Mouse (Mus musculus): Measurements from ENCODE around the gene Gpc3.
"Not testable (repeated sequence)": the region's sequence is repeated elsewhere in the genome, so short reads cannot be mapped to it uniquely, and the experiment has no call there.

The Gpc3 gene

GRCm38 (mm10) chrX:52372436-52372835 lies 241.3 kb downstream of the Gpc3 start:
- no peak for DNase-seq

DNA sequence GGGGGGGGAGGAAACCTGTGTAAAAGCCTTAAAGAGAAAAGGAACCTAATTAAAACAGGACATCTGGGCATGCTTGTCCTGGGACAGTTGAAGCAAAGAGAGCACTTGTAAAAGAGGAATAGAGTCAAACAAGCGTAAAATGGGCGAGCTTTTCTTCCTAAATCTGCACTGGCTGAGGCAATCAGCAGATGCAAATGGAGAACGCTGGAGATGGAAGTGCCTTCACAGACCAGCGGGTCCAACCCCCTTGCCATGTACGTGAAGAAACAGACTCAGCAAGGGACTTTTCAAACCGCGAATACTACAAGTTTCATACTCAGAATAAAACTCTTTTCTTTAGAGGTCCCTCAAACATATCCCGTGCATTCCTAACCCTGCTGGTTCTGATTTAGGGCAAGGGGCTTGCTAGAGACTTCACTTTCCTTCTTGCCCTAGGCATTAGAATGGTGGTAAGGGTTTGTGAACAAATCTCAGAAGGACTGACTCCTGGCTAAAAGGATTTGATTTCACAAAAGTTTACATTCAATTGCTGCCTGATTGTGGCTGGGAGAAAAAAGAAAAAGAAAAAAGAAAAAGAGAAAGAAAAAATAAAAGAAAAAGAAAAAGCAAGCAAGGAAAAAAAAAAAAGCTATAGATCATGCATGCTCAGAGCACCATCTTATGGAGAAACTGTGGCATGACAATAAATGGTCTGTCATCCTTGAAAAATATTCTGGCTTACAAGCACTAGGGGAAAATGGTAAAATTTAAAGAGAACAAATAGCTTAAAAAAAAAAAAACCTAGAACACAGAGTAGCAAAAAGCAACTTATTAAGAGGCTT lies 243.6 kb downstream of the Gpc3 start:
- DNase-seq: no peak

GRCm38 (mm10) chrX:52369304-52369937 lies 244.3 kb downstream of the Gpc3 start:
- DNase-seq: no peak

- DNase-seq: no peak
Observed at GRCm38 (mm10) chrX:52366826-52367225, 246.9 kb downstream of the Gpc3 start.

DNA sequence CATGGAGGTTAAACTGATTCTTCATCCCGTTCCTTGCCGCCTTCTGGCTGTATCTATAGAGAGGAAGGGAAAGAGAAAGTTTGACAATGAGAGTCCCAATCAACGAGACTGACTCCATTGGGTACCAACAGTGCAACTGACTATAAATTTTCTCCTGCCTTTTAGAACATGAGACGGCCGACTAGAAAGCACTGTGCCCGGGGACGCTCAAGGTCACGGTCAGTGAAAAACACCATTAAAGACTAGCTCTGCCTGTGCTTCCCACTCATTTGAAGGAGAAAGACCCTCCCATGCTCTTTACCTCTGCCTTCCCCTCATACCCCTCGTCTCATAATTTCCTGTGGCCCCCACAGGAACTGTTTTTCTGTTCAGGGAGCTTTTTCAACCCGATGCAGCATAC lies 248.0 kb downstream of the Gpc3 start:
- no peak for DNase-seq

- DNase-seq: no peak
Observed at GRCm38 (mm10) chrX:52362241-52363011, 251.3 kb downstream of the Gpc3 start.

DNA sequence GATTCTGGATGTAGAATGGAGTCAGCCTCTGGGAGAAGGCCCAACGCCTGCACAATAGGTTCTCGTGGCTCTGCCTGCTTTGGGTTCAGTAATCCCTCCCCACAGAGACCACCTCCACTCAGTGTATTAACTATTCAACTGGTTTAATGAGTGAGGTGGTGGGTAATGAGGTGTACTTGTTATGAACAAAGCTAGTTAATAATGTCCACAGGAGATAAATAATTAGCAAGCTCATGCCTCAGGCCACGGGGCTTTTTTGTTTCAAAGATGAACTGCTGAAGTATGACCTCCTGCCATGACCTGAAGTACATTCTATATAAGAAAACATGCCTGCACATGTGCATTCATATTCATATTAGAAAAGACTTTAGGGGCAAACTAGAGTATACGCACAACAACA lies 260.8 kb downstream of the Gpc3 start:
- DNase-seq: no peak

- not testable (repeated sequence) for DNase-seq
Observed at GRCm38 (mm10) chrX:52350631-52351030, 263.1 kb downstream of the Gpc3 start.

GRCm38 (mm10) chrX:52348773-52349172 lies 265.0 kb downstream of the Gpc3 start:
- no peak for DNase-seq

- no peak for DNase-seq
Observed at GRCm38 (mm10) chrX:52344018-52344417, 269.7 kb downstream of the Gpc3 start.

DNA sequence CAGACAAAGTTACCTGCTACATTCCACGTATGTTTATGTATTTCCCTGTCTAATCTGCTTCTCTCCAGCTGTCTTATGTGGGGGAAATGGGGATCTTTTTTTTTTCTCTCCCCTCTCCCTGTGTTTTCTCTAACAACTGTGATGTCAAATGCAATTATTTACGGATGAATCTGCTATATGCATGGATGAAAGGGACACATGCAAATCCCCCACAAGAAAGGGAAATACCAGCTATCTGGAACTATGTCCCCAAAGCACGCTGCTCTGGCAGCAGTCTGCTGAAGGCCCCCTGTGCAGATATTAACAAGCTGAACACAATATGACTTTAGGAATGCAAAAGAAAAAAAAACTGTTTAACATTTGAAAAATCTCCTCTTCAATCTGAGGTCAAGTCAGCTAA lies 273.5 kb downstream of the Gpc3 start:
- DNase-seq: no peak

DNA sequence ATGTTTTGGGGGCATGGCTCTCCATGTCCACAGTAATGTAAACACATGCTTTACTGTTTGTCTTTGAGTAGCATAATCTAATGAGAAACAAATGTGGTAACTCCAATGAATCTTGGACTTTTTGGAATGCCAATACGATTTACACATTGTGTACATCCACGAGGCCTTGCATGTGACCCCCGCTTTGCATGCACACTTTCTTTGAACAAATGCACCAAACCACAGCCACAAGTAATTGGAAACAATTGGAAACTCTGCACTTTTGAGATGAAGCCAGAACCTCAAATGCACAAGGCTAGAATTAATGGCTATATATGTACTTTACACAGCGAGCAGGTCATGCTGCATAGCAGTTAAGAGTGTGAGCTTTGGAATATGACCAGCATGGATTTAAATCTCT lies 292.0 kb downstream of the Gpc3 start:
- DNase-seq: no peak

GRCm38 (mm10) chrX:52320653-52321052 lies 293.1 kb downstream of the Gpc3 start:
- DNase-seq: no peak

DNA sequence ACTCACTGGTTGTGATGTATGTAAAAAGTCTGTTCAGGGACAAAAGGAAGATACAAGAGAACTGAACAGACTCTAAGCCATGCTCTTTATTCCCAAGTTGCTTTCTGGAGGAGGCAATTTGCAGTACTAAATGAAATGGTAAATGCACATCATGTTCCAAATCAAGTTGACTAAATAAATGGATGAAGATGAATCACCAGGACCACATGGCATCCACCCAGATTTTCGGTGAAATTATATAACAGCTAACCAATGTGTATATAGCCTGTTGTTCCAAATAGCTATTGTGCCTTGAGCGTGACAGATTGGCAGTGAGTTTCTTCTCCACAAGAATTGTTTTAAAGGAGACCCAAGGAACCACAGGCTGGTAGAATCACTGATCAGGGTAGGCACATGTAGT lies 302.8 kb downstream of the Gpc3 start:
- no peak for DNase-seq

- no peak for DNase-seq
Observed at GRCm38 (mm10) chrX:52305226-52305625, 308.5 kb downstream of the Gpc3 start.

- no peak for DNase-seq
Observed at GRCm38 (mm10) chrX:52288792-52289191, 325.0 kb downstream of the Gpc3 start.

DNA sequence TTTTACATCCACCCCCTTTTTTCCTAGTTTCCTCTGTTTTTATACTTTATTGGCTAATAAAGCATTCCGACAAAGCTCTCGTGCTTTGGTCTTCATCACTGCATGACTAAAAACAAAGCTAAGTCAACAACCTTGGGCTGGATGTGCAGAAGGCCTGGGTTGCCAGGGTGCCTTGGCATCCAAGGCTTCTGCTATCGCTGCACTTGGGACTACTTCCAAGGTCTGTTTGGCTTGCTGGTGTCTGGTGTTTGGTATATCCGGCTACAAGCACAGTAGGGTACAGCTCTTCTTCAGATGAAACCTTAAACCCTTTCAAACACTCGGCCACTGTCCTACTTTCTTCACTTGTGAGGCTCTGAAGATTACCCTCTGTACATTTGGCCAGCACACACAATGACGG lies 325.8 kb downstream of the Gpc3 start:
- no peak for DNase-seq

- DNase-seq: no peak
Observed at GRCm38 (mm10) chrX:52282070-52282469, 331.7 kb downstream of the Gpc3 start.

DNA sequence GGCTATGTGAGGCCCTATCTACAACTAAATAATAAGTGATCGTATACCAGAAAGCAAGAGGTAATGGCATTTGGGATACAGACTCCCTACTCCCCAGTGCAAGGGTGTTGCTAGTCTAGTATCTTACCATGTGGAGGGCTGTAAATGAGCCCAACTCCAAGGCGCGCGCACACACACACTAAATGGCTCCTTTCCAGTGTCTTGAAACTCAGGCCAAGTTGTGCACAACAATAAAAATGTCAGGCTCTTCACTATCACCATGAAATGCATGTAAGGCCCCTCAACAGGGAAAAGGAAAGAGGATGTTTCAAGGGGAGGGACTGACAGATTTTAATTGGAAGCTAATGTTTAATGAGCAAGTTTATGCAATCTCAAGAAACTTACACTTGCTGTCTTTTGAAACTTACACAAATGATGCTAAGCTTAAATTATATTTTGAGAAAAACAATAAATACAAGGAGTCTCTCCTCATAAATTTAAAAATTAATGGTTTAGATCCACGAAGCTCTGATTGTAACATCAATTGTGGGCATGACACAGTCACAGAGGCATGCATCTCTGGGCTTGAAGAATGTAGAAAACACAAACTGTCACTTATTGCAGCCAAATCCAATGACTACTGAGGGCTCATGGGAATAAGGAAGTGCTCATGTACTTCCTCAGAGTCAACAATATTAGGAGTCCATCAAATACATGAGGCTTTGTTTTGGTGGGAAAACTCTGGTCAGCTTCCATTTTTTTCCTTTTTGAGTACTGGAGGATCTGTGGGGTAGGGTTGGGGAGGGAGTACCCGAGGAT lies 332.4 kb downstream of the Gpc3 start:
- DNase-seq: no peak

GRCm38 (mm10) chrX:52278687-52279359 lies 334.9 kb downstream of the Gpc3 start:
- DNase-seq: no peak

DNA sequence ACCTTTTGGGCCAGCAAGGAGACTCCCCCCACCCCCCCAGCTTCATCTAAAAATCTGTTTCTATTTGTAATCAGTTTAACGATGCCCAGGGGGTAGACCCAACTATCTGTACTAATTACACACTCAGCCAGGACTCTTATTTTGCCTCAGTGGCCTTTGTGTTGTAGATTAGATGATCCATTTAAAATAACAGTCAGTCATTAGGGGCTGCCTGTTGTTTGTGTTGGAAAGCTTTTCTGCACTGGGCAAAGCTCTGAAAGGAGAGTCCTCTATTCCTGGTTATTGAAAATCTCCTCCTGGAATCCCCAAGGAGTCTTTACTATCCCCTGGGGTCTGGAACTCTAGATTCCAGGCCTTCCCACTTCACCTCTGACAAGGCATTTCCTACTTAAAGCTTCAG lies 336.2 kb downstream of the Gpc3 start:
- no peak for DNase-seq

DNA sequence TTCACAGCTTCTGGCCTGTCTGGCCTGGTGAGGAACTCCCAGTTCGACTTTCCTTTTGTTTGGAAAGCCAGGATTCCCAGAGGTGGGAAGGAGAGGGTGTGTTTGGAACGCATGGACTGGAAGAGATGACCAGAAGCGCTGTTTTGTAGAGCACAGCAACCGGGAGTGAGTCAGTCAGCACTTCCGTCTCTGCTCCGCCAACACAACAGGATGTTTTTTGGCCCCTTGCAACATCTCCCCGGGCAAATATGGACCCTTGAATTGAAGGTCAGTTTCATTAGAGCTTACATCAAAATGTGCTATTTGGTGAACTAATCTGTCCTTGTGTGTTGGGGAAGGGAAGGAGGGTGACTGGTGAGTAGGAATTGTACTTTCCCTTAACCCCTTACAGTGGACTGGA lies 340.7 kb downstream of the Gpc3 start:
- no peak for DNase-seq
